Mouse (Mus musculus): ENCODE measurements around the gene Dok4. TPM values are rescaled to one million over a fixed set of nuclear protein-coding genes. Genes with fewer than 3 reads are reported as not detected.

Gene Dok4
- polyA plus RNA-seq, 1 experiment from 2014 or later, result 19.9 TPM

DNA sequence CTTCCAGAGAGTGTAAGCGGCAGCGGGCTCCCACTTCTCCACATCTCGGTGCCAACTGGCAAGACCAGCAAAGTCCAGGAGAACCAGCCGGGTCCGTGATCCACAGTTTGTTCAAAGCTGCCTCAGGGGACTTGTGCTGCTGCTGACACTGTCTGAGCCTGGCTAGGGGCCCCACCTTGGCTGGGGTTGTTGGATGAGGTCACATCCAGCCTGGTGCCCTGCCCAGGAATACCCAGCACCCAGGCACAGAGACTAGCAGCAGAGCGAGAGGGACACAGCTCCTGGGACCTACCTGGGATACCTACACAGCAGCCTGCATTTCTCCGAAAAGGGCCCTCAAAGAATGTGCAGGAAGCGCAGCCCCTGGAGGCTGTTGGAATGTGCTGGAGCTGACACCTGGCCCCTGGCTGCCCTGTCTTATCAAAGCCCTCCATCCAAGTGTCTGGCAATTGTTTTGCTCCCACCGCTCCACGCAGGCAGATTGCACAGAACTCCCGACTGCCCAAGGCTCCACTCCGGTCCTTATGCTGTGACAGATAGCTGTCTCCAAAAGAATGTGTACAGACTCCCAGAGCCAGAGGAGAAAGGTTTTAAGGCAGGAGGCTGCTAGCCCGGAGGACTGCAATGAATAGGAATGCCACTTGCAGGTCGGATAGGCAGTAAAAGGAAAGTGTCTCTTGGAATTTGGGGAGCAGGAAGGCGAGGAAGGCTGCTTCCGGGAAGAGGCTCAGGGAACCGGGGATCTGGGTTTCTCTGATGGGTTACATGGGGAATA, 847 bp downstream of the Dok4 start:
- WGBS, result 12% methylated on average over 17 of the region's 17 CpGs
- Histone ChIP-seq H3K9me3 (ENCODE audit: control insufficient read depth, low read depth, low read length) (no peaks in the 10 kb centered on the region), H3K4me1 (ENCODE audit: control insufficient read depth, insufficient read depth, low read length) (peaks cover 34% of the 10 kb centered on the region), H3K36me3 (ENCODE audit: control insufficient read depth, insufficient read depth, low read length) (no peaks in the 10 kb centered on the region), H3K27me3 (ENCODE audit: control insufficient read depth, insufficient read depth, low read length) (no peaks in the 10 kb centered on the region), H3K4me2 (replicated peaks; ENCODE audit: low read depth, low read length) (peak overlapping the region; percentile 89), H3K27ac (ENCODE audit: low read length) (peak overlapping the region; percentile 71; the same call in 1 of the 2 replicates), H3K4me3 (ENCODE audit: low read depth, low read length) (peak overlapping the region; percentile 56), H3K9ac (replicated peaks; ENCODE audit: low read depth, low read length) (peak overlapping the region; percentile 50)
- ATAC-seq (ENCODE audit: insufficient number of reproducible peaks, insufficient read depth, low FRiP score, low read depth), result no peak

DNA sequence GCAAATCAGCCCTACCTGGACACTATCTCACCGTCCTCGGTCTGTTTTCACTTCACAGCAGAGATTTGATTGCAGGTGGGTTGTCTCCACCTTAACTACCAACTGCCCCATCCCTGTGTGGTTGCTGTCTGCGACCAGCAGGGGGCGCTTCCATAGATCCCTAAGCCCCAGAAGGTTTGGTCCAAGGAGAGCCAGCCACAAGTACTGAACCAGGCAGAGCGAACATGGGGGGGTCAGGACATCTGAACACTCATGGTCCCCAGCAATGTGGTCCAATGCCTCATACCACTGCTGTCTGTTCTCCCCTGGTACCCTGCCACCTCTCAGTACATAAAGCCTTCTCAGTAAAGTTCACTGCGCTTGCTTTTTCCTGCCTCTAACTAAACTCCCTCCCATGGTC, 1.8 kb downstream of the Dok4 start:
- Histone ChIP-seq H3K36me3 (ENCODE audit: control insufficient read depth, insufficient read depth, low read length) (no peaks in the 10 kb centered on the region), H3K27me3 (ENCODE audit: control insufficient read depth, insufficient read depth, low read length) (no peaks in the 10 kb centered on the region), H3K4me1 (ENCODE audit: control insufficient read depth, insufficient read depth, low read length) (peaks cover 37% of the 10 kb centered on the region), H3K4me3 (ENCODE audit: low read depth, low read length) (peak overlapping the region; percentile 56; the same call in 1 of the 2 replicates), H3K4me2 (replicated peaks; ENCODE audit: low read depth, low read length) (peak overlapping the region; percentile 89), H3K27ac (ENCODE audit: low read length) (no peak overlapping the region), H3K9ac (replicated peaks; ENCODE audit: low read depth, low read length) (no peak overlapping the region; the same call in 1 of the 2 replicates), H3K9me3 (ENCODE audit: control insufficient read depth, low read depth, low read length) (no peaks in the 10 kb centered on the region)
- no peak for ATAC-seq (ENCODE audit: insufficient number of reproducible peaks, insufficient read depth, low FRiP score, low read depth)
- WGBS, result 11% methylated on average over 6 of the region's 6 CpGs

DNA sequence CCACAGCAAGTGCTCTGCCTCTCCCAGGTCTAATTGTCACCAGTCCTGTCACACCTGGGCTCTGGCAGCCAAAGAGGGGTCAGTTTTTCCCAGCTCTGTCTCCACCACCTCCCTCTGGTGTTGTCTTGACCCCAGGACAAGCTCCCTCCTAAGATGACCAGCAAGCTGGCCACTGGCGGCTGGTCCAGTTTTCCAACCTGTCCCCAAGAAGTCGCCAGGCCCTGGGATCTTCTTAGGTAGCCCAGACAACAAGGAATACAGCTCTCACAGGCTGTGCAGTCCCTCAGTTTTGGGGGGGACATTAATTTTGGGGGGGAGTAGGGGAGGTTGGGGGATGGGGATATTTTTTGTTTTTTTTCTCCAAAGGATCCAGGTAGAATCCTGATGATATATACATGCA, 3.6 kb downstream of the Dok4 start:
- no peak for ATAC-seq (ENCODE audit: insufficient number of reproducible peaks, insufficient read depth, low FRiP score, low read depth)
- no peak overlapping the region for H3K27ac ChIP-seq (ENCODE audit: low read length)
- 0 out of 2 replicates have a peak, but pooled peaks cover 2% of the 10 kb centered on the region for H3K36me3 ChIP-seq (ENCODE audit: control insufficient read depth, insufficient read depth, low read length)
- H3K4me3 ChIP-seq (ENCODE audit: low read depth, low read length), result no peak overlapping the region
- H3K4me2 ChIP-seq (replicated peaks; ENCODE audit: low read depth, low read length), result peak overlapping the region; percentile 93; the same call in 1 of the 2 replicates
- peaks cover 41% of the 10 kb centered on the region for H3K4me1 ChIP-seq (ENCODE audit: control insufficient read depth, insufficient read depth, low read length)
- 93% methylated on average over 2 of the region's 2 CpGs for WGBS
- no peaks in the 10 kb centered on the region for H3K9me3 ChIP-seq (ENCODE audit: control insufficient read depth, low read depth, low read length)
- H3K27me3 ChIP-seq (ENCODE audit: control insufficient read depth, insufficient read depth, low read length), result no peaks in the 10 kb centered on the region
- no peak overlapping the region for H3K9ac ChIP-seq (replicated peaks; ENCODE audit: low read depth, low read length)

DNA sequence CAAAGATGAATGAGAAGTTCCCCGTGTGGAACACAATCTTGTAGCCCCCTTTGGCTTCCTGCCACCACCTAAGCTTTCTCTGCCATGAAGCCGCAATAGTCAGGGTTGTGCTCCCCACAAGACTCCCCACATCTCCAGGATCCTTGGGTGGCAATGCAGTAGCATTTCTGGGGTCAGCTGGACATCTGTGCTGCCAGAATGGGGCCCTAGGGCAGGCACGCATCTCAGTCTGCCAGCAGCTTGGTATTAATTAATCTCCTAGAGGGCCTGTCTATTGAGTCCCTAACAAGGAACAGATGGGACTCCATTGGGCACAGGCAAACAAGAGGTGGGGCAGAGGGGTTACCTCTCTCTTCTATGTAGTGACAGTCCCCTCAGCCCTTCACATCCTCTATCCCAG, 4.0 kb downstream of the Dok4 start:
- Histone ChIP-seq H3K9ac (replicated peaks; ENCODE audit: low read depth, low read length) (no peak overlapping the region), H3K36me3 (ENCODE audit: control insufficient read depth, insufficient read depth, low read length) (peaks cover 3% of the 10 kb centered on the region; the same call in 1 of the 2 replicates), H3K27ac (ENCODE audit: low read length) (peak overlapping the region; percentile 52; the same call in 1 of the 2 replicates), H3K27me3 (ENCODE audit: control insufficient read depth, insufficient read depth, low read length) (no peaks in the 10 kb centered on the region), H3K9me3 (ENCODE audit: control insufficient read depth, low read depth, low read length) (no peaks in the 10 kb centered on the region), H3K4me1 (ENCODE audit: control insufficient read depth, insufficient read depth, low read length) (peaks cover 41% of the 10 kb centered on the region), H3K4me3 (ENCODE audit: low read depth, low read length) (no peak overlapping the region), H3K4me2 (replicated peaks; ENCODE audit: low read depth, low read length) (peak overlapping the region; percentile 93)
- no peak for ATAC-seq (ENCODE audit: insufficient number of reproducible peaks, insufficient read depth, low FRiP score, low read depth)
- 52% methylated on average over 3 of the region's 3 CpGs for WGBS

DNA sequence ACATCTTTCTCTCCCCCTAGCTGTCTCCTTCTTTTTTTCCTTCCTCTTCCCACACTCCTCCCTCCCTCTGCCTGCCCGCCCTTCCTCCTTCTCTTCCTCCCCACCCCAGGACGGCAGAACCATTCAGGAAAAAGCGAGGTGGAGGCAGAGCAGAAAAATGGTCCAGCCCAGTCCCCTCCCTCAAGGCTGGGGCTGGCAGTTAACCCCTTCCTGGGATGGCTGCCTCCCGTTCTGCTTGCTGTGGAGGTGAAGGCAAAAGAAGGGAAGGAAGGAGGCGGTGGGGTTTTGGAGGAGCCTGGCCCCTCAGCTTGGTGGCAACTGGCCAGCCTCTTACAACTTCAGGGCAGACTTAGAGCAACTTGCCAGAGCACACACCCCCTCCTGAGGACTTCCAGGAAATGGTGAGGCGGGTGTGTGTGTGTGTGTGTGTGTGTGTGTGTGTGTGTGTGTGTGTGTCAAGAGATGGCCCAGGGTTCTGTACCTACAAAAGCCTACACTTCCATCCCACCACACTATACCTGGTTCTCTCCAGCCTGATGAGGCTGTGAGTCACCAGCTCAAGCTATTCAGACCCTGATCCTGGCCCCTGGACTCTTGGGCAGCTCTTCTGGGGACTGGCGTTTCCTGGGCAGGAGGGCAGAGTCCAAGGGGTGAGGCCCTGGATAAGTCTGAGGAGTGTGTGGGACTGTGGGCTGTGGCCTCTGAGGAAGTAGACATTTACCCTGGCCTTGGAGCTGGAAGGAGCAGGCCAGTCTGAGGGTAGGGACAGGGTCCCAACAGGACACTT, 4.8 kb downstream of the Dok4 start:
- 6% methylated on average over 7 of the region's 7 CpGs for WGBS
- Histone ChIP-seq H3K9ac (replicated peaks; ENCODE audit: low read depth, low read length) (peak overlapping the region; percentile 15; the same call in 1 of the 2 replicates), H3K4me3 (ENCODE audit: low read depth, low read length) (peak overlapping the region; percentile 41)

DNA sequence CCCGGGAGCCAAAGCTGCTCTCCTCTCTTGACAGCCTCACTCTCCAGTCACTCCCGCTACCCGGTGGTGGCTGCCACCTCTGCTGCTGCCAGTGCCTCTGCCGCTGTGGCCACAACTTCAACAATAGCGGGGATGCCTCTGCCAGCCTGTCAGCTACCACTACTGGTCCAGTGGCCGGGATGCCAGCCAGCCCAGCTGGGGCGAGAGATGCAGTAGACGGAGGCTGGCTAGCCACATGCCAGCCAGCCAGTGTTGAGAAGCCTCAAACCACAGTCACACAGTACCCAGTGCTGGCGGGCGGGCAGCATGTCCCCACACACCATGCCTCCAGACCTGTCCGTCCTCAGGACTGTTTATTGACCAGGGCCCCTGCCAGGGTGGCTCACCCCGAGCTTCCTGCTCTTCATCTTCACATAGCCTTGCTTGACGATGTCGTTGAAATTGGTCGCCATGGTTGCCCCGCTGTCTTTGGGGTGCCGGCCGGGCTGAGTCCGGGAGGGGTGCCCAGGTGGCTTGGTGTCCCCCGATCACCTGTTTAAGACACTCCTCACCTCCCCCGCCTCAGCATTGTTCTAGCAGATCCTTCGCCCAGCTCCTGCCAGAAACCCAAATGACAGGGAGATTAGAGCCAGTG, 5.5 kb downstream of the Dok4 start:
- Histone ChIP-seq H3K27ac (ENCODE audit: low read length) (no peak overlapping the region), H3K9ac (replicated peaks; ENCODE audit: low read depth, low read length) (peak overlapping the region; percentile 25; the same call in 1 of the 2 replicates), H3K4me1 (ENCODE audit: control insufficient read depth, insufficient read depth, low read length) (peaks cover 40% of the 10 kb centered on the region), H3K27me3 (ENCODE audit: control insufficient read depth, insufficient read depth, low read length) (no peaks in the 10 kb centered on the region), H3K4me2 (replicated peaks; ENCODE audit: low read depth, low read length) (peak overlapping the region; percentile 93), H3K36me3 (ENCODE audit: control insufficient read depth, insufficient read depth, low read length) (peaks cover 17% of the 10 kb centered on the region), H3K9me3 (ENCODE audit: control insufficient read depth, low read depth, low read length) (no peaks in the 10 kb centered on the region), H3K4me3 (ENCODE audit: low read depth, low read length) (peak overlapping the region; percentile 41)
- WGBS, result 5% methylated on average over 22 of the region's 22 CpGs
- 0 out of 2 replicates have a peak, but pooled peaks have one; percentile 2 for ATAC-seq (ENCODE audit: insufficient number of reproducible peaks, insufficient read depth, low FRiP score, low read depth)

More for the DNA sequence above, 4.8 kb downstream of the Dok4 start:
- Histone ChIP-seq H3K36me3 (ENCODE audit: control insufficient read depth, insufficient read depth, low read length) (peaks cover 10% of the 10 kb centered on the region), H3K27ac (ENCODE audit: low read length) (peak overlapping the region; percentile 52), H3K4me2 (replicated peaks; ENCODE audit: low read depth, low read length) (peak overlapping the region; percentile 93), H3K27me3 (ENCODE audit: control insufficient read depth, insufficient read depth, low read length) (no peaks in the 10 kb centered on the region), H3K4me1 (ENCODE audit: control insufficient read depth, insufficient read depth, low read length) (peaks cover 41% of the 10 kb centered on the region), H3K9me3 (ENCODE audit: control insufficient read depth, low read depth, low read length) (no peaks in the 10 kb centered on the region)
- ATAC-seq (ENCODE audit: insufficient number of reproducible peaks, insufficient read depth, low FRiP score, low read depth), result peak; percentile 81

DNA sequence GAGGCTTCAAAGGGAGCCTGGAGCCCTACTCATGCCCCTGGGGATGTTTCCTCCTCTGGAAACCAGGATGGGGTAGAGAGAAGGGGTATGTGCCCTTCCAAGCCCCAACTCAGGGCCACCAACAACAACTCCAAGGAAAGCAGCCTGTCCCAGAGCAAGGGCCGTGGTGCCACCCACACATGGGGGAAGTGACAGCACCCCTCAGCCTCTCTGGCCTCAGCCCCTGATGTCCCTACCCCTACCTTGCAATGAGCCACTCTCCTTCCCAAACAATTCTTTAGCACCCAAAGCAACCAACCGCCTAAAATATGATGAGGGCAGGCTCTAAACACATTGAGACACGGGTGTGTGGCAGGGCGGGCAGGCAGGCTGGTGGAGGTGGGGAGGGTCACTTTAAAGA, 6.1 kb downstream of the Dok4 start:
- Histone ChIP-seq H3K4me2 (replicated peaks; ENCODE audit: low read depth, low read length) (peak overlapping the region; percentile 93), H3K27me3 (ENCODE audit: control insufficient read depth, insufficient read depth, low read length) (no peaks in the 10 kb centered on the region), H3K9me3 (ENCODE audit: control insufficient read depth, low read depth, low read length) (no peaks in the 10 kb centered on the region), H3K9ac (replicated peaks; ENCODE audit: low read depth, low read length) (peak overlapping the region; percentile 25; the same call in 1 of the 2 replicates), H3K36me3 (ENCODE audit: control insufficient read depth, insufficient read depth, low read length) (peaks cover 23% of the 10 kb centered on the region), H3K4me1 (ENCODE audit: control insufficient read depth, insufficient read depth, low read length) (peaks cover 34% of the 10 kb centered on the region), H3K27ac (ENCODE audit: low read length) (no peak overlapping the region), H3K4me3 (ENCODE audit: low read depth, low read length) (no peak overlapping the region; the same call in 1 of the 2 replicates)
- no peak for ATAC-seq (ENCODE audit: insufficient number of reproducible peaks, insufficient read depth, low FRiP score, low read depth)
- WGBS, result 24% methylated on average over 4 of the region's 4 CpGs

GRCm38 (mm10) chr8:94869146-94869545, 7.0 kb downstream of the Dok4 start:
- 66% methylated on average over 7 of the region's 7 CpGs for WGBS
- H3K27ac ChIP-seq (ENCODE audit: low read length), result no peak overlapping the region
- H3K4me3 ChIP-seq (ENCODE audit: low read depth, low read length), result no peak overlapping the region
- ATAC-seq (ENCODE audit: insufficient number of reproducible peaks, insufficient read depth, low FRiP score, low read depth), result no peak
- H3K36me3 ChIP-seq (ENCODE audit: control insufficient read depth, insufficient read depth, low read length), result peaks cover 32% of the 10 kb centered on the region
- no peaks in the 10 kb centered on the region for H3K27me3 ChIP-seq (ENCODE audit: control insufficient read depth, insufficient read depth, low read length)
- no peak overlapping the region for H3K4me2 ChIP-seq (replicated peaks; ENCODE audit: low read depth, low read length)
- H3K9me3 ChIP-seq (ENCODE audit: control insufficient read depth, low read depth, low read length), result no peaks in the 10 kb centered on the region
- peaks cover 28% of the 10 kb centered on the region for H3K4me1 ChIP-seq (ENCODE audit: control insufficient read depth, insufficient read depth, low read length)
- H3K9ac ChIP-seq (replicated peaks; ENCODE audit: low read depth, low read length), result no peak overlapping the region
